Mouse (Mus musculus): ENCODE measurements around the gene Crim1.
"Not testable (repeated sequence)": the region's sequence is repeated elsewhere in the genome, so short reads cannot be mapped to it uniquely, and the experiment has no call there.

Crim1 gene

GRCm38 (mm10) chr17:78250149-78250938 is 50.3 kb downstream of the Crim1 start:
- DNase-seq (ENCODE audit: low spot score) = no peak

DNA sequence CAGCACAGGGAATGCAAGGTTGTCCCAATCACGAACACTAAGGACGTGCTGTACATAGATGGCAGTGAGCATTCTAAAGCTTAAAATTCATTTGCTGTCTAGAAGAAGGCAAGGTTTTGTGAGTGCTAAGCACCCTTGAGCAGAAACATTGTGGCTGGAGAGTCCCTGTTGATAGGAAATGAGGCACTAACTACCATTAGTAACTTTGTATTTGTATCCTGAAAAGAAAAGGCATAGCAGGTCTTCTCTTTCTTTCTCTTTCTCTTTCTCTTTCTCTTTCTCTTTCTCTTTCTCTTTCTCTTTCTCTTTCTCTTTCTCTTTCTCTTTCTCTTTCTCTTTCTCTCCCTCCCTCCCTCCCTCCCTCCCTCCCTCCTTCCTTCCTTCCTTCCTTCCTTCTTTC is 53.5 kb downstream of the Crim1 start:
- DNase-seq (ENCODE audit: low spot score) = not testable (repeated sequence)

GRCm38 (mm10) chr17:78254256-78254655 is 54.2 kb downstream of the Crim1 start:
- DNase-seq (ENCODE audit: low spot score) = no peak

DNA sequence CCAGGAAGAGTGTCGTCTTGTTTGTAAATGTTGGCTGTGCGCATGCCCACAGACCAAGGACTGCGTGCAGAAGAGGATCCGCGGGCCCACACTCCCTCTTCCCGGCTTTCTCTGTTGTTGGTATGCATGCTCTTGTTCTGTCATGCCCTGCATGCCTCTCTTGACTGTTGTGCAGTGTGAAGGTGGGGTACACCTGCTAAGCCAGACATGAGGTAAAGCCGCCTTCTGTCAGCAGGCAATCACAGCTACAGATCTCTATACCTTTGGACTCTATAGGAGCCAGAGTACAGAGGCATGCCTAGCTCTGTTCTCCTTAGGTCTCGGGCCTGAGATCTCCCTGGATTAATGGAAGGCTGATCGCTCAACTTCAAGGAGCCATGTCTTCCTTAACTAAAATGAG is 55.7 kb downstream of the Crim1 start:
- no peak for DNase-seq (ENCODE audit: low spot score)

GRCm38 (mm10) chr17:78256534-78256933 is 56.5 kb downstream of the Crim1 start:
- no peak for DNase-seq (ENCODE audit: low spot score)

DNA sequence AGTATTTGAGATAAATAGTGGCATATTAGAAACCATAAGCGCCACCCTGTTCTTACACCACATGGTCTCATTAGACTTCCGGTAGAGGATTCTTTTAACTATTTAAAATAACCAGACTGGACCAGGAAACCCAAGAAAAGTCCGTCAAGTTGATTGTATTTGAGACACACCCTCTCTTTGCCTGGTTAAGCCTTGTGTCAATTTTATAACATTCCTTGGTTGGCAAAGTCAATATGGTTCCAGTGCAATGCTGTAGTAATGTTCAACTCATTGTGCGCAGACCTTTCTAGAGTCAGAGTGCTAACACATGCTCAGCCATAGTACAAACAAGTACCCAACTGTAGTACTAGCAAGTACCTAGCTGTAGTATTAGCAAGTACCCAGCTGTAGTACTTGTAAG is 61.6 kb downstream of the Crim1 start:
- no peak for DNase-seq (ENCODE audit: low spot score)

- DNase-seq (ENCODE audit: low spot score) = no peak
Measured at GRCm38 (mm10) chr17:78264116-78264515, 64.1 kb downstream of the Crim1 start.

DNA sequence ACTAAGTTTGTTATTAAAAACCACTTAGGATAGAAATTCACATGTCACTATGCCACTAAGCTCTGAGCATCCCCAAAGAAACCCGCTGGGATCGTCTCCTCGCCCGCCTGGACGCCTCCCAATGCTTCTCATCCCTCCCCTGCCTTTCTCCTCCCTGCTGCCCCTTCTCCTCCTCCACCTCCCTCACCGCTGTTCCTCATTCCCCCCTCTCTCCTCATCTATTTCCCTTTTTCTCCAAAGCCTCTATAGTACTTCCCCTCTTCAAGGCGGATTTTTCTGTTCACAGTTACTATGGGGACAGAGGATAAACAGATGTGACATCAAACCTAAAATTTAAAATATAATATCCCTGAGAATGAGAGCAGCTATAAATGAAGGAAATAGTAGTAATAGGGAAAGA is 65.1 kb downstream of the Crim1 start:
- DNase-seq (ENCODE audit: low spot score) = no peak

DNA sequence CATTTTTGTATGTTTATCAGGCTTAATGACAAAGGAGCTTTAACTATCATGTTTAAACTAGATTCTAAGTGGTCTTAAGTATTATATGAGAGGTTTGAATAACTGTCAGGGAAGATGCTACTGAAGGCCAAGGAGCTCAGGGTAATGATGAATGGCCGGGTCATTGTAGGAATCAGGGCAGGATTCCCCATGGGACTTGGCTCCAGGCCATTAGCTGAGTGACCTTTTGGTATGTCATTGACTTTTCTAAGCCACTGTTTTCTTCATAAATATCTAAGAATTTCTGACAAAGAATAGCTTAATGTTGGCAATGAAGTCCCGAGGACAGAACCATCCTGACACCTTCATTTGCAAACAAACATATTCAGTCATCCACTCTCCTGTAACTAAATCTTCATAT is 66.2 kb downstream of the Crim1 start:
- no peak for DNase-seq (ENCODE audit: low spot score)

- no peak for DNase-seq (ENCODE audit: low spot score)
Measured at GRCm38 (mm10) chr17:78268591-78268990, 68.5 kb downstream of the Crim1 start.

DNA sequence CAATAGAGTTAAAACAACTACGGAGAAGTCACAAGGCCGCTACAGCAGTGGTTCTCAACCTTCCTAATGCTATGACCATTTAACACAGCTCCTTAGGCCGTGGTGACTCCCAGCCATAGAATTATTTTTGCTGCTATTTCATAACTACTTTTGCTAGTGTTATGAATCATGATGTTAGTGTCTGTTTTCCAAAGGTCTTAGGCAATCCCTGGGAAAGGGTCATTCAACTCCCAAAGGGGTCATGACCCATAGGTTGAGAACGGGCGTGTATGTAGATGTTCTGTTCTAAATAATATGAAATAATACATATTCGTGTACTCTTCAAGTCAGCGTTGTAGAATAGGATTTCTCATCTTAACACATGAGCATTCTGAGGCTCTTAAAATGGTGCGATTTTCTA is 69.3 kb downstream of the Crim1 start:
- DNase-seq (ENCODE audit: low spot score) = no peak

GRCm38 (mm10) chr17:78270019-78270418 is 70.0 kb downstream of the Crim1 start:
- DNase-seq (ENCODE audit: low spot score) = no peak

DNA sequence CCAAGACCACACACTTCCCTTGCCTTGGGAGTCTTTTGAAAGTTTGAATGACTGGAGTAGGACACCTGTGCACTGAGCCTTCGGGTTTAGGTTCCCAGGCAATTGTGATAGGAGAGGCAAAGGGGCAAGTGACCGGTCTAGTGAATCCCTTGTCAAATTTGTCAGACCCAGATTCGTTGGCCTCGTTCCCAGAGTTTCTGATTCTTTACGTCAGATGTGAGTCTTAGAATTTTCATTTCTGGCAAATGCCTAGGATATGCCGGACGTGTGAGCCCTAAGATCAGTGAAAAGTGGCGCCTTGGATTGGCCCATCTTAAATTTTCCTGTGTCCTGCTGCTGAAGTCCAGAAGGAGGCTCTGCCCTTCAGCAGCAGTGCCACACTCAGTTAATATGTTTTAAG is 71.7 kb downstream of the Crim1 start:
- DNase-seq (ENCODE audit: low spot score) = no peak

- DNase-seq (ENCODE audit: low spot score) = no peak
Measured at GRCm38 (mm10) chr17:78272142-78272541, 72.1 kb downstream of the Crim1 start.

DNA sequence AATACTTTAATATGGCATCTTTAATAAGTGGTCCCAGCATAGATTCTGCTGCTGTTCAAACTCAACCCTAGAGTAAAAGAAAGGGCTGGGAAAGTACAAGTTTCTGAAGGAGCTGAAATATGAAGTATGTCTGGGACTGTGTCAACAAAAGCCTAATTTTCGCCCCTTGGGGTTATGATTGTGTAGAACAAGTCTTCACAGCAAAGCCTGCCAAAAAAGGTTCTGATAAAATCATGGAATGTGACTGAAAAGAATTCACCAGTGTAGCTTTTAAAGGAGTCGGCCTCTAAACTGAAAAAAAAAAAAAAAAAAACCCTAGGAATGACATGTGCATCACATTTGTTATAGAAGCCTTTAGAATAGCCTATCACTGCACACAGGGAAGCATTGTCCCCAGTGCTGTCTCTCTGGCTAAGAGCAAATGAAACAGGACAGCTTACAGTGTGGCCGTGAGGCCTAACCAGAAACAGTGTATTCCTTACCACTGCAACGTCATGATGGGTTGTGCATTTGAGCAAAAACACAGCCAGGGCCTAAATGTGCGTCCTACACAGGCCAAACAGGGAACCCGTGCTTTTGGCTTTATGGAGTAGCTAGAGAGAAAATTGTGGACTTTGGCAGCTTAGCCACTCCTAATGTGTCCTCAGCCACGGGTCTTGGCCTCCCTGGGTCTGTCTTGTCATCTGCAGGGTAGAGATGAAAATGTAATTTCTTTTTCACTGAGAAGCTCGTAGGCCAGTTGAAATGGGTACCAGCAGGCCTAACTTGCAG is 72.8 kb downstream of the Crim1 start:
- DNase-seq (ENCODE audit: low spot score) = no peak

DNA sequence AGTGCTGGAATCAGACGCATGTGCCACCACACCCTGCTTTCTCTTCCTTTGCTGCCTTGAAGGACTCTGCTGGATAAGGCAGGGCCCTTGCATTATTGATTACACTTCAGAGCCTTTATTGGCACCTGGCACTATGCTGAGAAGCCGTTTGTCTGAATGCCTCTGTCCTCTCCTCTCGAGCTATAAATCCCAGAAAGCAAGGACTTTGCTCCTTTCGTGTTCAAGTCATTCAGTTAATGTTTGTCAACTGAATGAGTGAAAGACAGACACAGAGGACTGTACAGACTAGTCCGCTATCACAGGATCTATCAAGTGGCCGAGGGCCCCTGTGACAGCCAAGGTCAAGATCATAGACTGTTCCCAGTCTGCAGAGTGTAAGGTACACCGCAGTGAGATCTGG is 73.8 kb downstream of the Crim1 start:
- no peak for DNase-seq (ENCODE audit: low spot score)

DNA sequence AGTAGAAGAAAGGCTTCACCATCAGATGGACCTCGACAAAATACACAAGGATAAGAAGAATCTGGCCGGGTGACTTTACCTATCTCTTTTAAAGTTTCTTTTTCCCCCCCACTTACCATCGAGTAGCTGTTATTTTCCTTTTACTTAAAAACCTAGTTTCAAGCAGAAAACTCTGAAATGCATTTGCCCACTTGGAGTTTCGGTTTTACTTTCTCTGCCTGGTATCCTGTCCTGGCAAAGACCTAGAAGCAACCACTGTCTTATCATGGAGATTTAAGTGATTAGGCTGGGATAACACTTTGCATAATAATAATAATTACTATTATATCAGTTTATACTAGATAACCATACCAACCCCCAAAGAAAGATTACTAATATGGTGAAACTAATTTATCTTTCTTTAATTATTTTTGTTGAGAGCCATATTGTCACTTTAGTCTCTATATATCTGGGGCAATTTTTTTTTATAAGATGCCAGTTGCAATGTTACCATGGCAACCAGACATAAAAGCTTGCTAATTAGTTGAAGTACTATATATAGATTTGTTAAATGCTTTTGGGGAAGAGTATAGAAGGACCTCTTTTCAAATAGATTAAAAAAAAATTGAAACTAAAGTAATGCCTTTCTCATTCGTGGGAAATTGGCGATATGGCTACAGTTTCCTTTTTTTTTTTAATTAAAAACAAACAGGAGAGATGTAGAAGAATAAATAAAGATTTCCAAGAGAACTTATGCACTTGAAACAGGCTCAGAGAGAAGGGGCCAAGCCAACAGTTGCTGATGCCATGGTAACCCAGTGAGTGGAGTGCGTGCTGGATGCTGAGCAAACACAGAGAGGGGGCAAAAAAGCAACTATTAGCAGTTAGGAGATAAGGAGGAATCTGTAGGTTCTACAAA is 74.8 kb downstream of the Crim1 start:
- DNase-seq (ENCODE audit: low spot score) = no peak

GRCm38 (mm10) chr17:78275507-78275813 is 75.4 kb downstream of the Crim1 start:
- DNase-seq (ENCODE audit: low spot score) = no peak

DNA sequence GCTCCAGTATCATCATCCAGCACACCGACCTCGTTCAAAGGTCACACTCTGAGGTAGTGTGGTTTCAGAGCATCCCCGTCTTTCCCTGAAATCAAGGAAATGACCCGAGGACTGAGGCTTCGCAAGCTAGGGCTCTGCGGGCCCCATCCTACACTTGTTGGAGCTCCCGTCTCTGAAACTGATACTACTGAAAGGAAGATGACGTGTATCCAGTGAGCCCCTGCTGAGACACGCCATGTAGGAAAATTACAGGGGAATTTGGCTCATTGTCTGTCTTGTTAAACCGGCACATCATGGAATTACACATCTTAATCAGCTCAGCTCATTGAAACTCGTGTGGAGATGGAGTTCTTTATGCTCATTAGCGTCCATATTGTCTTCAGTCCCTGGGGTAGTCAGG is 79.1 kb downstream of the Crim1 start:
- no peak for DNase-seq (ENCODE audit: low spot score)

DNA sequence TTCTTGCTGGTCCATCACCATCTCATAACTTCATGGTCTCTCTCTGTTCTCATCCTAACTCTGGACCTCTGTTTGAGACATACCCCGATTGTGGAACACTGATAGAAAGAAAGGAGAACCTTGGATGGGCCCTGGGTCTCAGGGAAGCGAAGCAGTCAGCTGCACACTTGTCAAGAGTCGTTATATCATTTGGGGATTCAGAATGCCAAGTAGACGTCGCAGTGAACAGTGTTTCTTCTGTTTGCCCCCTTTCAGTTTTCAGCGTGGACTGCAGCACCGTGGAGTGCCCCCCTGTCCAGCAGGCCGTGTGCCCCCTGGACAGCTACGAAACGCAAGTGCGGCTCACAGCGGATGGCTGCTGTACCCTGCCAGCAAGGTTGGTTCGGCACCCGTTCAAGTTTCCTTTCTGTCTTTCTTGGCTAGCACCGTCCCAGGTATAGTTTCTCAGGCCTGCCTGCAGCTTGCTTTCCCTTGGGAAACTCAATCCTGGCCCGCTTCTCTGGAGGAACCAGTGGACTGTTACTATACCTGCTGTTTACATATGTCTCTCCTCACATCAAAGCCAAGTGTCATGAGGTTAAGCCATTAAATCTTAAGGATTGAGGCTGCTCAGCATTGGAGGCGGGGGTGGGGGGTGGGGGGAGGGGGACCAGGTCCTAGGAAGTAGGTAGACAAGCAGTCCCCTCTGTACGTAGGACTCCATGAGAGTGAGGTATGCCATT is 81.1 kb downstream of the Crim1 start:
- no peak for DNase-seq (ENCODE audit: low spot score)

- no peak for DNase-seq (ENCODE audit: low spot score)
Measured at GRCm38 (mm10) chr17:78283271-78283992, 83.4 kb downstream of the Crim1 start.
